Mouse (Mus musculus): ENCODE data around the gene Hist2h2bb. TPM values are rescaled to one million over a fixed set of nuclear protein-coding genes. Genes with fewer than 3 reads are reported as not detected.

The Hist2h2bb gene
- polyA plus RNA-seq, 1 experiment from 2014 or later = 9.2 TPM

GRCm38 (mm10) chr3:96299562-96299961 lies 30.0 kb downstream of the Hist2h2bb start:
- Histone ChIP-seq H3K4me1 (replicated peaks) (no peaks in the 10 kb centered on the region), H3K4me3 (replicated peaks) (no peak overlapping the region), H3K4me2 (replicated peaks) (no peak overlapping the region), H3K9me3 (no peaks in the 10 kb centered on the region), H3K27ac (no peak overlapping the region), H3K27me3 (replicated peaks) (no peaks in the 10 kb centered on the region), H3K36me3 (no peaks in the 10 kb centered on the region), H3K9ac (no peak overlapping the region)
- ATAC-seq = no peak
- WGBS = 95% methylated on average over 2 of the region's 2 CpGs

- no peak for ATAC-seq
- H3K27ac ChIP-seq = no peak overlapping the region
- H3K9me3 ChIP-seq = no peaks in the 10 kb centered on the region
- H3K36me3 ChIP-seq = no peaks in the 10 kb centered on the region
- 0 out of 2 replicates have a peak overlapping the region, but pooled peaks have one; percentile 8 for H3K9ac ChIP-seq
- H3K4me3 ChIP-seq (replicated peaks) = peak overlapping the region; percentile 13
- H3K27me3 ChIP-seq (replicated peaks) = no peaks in the 10 kb centered on the region
- peak overlapping the region; percentile 44 for H3K4me2 ChIP-seq (replicated peaks)
- H3K4me1 ChIP-seq (replicated peaks) = no peaks in the 10 kb centered on the region
- 65% methylated on average over 26 of the region's 26 CpGs for WGBS
Observed at GRCm38 (mm10) chr3:96300706-96301529, 31.4 kb downstream of the Hist2h2bb start.

GRCm38 (mm10) chr3:96302076-96302475 lies 32.5 kb downstream of the Hist2h2bb start:
- H3K9ac ChIP-seq = no peak overlapping the region
- WGBS = 77% methylated on average over 5 of the region's 5 CpGs
- H3K9me3 ChIP-seq = no peaks in the 10 kb centered on the region
- H3K36me3 ChIP-seq = no peaks in the 10 kb centered on the region
- H3K27ac ChIP-seq = no peak overlapping the region
- H3K4me2 ChIP-seq (replicated peaks) = no peak overlapping the region
- no peaks in the 10 kb centered on the region for H3K27me3 ChIP-seq (replicated peaks)
- no peak for ATAC-seq
- H3K4me3 ChIP-seq (replicated peaks) = no peak overlapping the region
- H3K4me1 ChIP-seq (replicated peaks) = no peaks in the 10 kb centered on the region

- Histone ChIP-seq H3K4me3 (replicated peaks) (no peak overlapping the region), H3K4me2 (replicated peaks) (no peak overlapping the region), H3K4me1 (replicated peaks) (no peaks in the 10 kb centered on the region), H3K36me3 (no peaks in the 10 kb centered on the region), H3K9me3 (no peaks in the 10 kb centered on the region), H3K27me3 (replicated peaks) (no peaks in the 10 kb centered on the region), H3K9ac (no peak overlapping the region), H3K27ac (no peak overlapping the region)
- ATAC-seq = no peak
- WGBS = 76% methylated on average over 9 of the region's 9 CpGs
Observed at GRCm38 (mm10) chr3:96306506-96306905, 37.0 kb downstream of the Hist2h2bb start.

- no peak for ATAC-seq
Observed at GRCm38 (mm10) chr3:96309441-96309840, 39.9 kb downstream of the Hist2h2bb start.

GRCm38 (mm10) chr3:96312341-96313098 lies 43.0 kb downstream of the Hist2h2bb start:
- WGBS = 66% methylated on average over 8 of the region's 8 CpGs
- ATAC-seq = no peak
- Histone ChIP-seq H3K27me3 (replicated peaks) (no peaks in the 10 kb centered on the region), H3K9ac (no peak overlapping the region), H3K4me3 (replicated peaks) (no peak overlapping the region), H3K36me3 (no peaks in the 10 kb centered on the region), H3K27ac (no peak overlapping the region), H3K4me2 (replicated peaks) (no peak overlapping the region), H3K4me1 (replicated peaks) (0 out of 2 replicates have a peak, but pooled peaks cover 4% of the 10 kb centered on the region), H3K9me3 (no peaks in the 10 kb centered on the region)

More at GRCm38 (mm10) chr3:96309441-96309840, 39.9 kb downstream of the Hist2h2bb start:
- Histone ChIP-seq H3K4me1 (replicated peaks) (0 out of 2 replicates have a peak, but pooled peaks cover 4% of the 10 kb centered on the region), H3K27me3 (replicated peaks) (no peaks in the 10 kb centered on the region), H3K9me3 (no peaks in the 10 kb centered on the region), H3K36me3 (no peaks in the 10 kb centered on the region), H3K4me2 (replicated peaks) (no peak overlapping the region), H3K9ac (no peak overlapping the region), H3K4me3 (replicated peaks) (no peak overlapping the region), H3K27ac (no peak overlapping the region)
- WGBS = 57% methylated on average over 3 of the region's 3 CpGs

Other genes with a start within 250 kb of the Hist2h2bb start
- 28.4 and 32.4 TPM in 2 replicates for gene Vps45, start 211.3 kb upstream of the Hist2h2bb start, polyA plus RNA-seq (2015; fragmentation: Nextera tagmentation; extraction: Ambion mirVana)
- 18.7 and 19.8 TPM in 2 replicates for gene Otud7b, start 165.2 kb upstream of the Hist2h2bb start, polyA plus RNA-seq (2015; fragmentation: Nextera tagmentation; extraction: Ambion mirVana)
- gene Mtmr11, start 107.7 kb upstream of the Hist2h2bb start, polyA plus RNA-seq (2015; fragmentation: Nextera tagmentation; extraction: Ambion mirVana) = 20.0 and 20.2 TPM in 2 replicates
- gene Sf3b4, start 97.4 kb upstream of the Hist2h2bb start, polyA plus RNA-seq (2015; fragmentation: Nextera tagmentation; extraction: Ambion mirVana) = 152 and 153 TPM in 2 replicates
- gene Sv2a, start 88.6 kb upstream of the Hist2h2bb start, polyA plus RNA-seq (2015; fragmentation: Nextera tagmentation; extraction: Ambion mirVana) = 6.0 and 7.4 TPM in 2 replicates
- 59.5 and 60.7 TPM in 2 replicates for gene Bola1, start 50.0 kb upstream of the Hist2h2bb start, polyA plus RNA-seq (2015; fragmentation: Nextera tagmentation; extraction: Ambion mirVana)
- 1.1 and 1.6 TPM in 2 replicates for gene Hist2h2ab, start 49.9 kb upstream of the Hist2h2bb start, polyA plus RNA-seq (2015; fragmentation: Nextera tagmentation; extraction: Ambion mirVana)
- 7.6 and 11.1 TPM in 2 replicates for gene Hist2h2ac, start 48.9 kb upstream of the Hist2h2bb start, polyA plus RNA-seq (2015; fragmentation: Nextera tagmentation; extraction: Ambion mirVana)
- gene Hist2h2be, start 48.6 kb upstream of the Hist2h2bb start, polyA plus RNA-seq (2015; fragmentation: Nextera tagmentation; extraction: Ambion mirVana) = 5.7 and 7.1 TPM in 2 replicates
- 5.8 and 6.5 TPM in 2 replicates for gene Hist2h3c2, start 30.6 kb upstream of the Hist2h2bb start, polyA plus RNA-seq (2015; fragmentation: Nextera tagmentation; extraction: Ambion mirVana)
- gene Hist2h2aa2, start 29.5 kb upstream of the Hist2h2bb start, polyA plus RNA-seq (2015; fragmentation: Nextera tagmentation; extraction: Ambion mirVana) = 39.6 and 41.9 TPM in 2 replicates
- gene Hist2h2aa1, start 24.3 kb upstream of the Hist2h2bb start, polyA plus RNA-seq (2015; fragmentation: Nextera tagmentation; extraction: Ambion mirVana) = 17.7 and 20.5 TPM in 2 replicates
- gene Hist2h3c1, start 23.1 kb upstream of the Hist2h2bb start, polyA plus RNA-seq (2015; fragmentation: Nextera tagmentation; extraction: Ambion mirVana) = 1.0 and 1.3 TPM in 2 replicates
- 10.7 and 10.9 TPM in 2 replicates for gene Hist2h4, start 6.4 kb upstream of the Hist2h2bb start, polyA plus RNA-seq (2015; fragmentation: Nextera tagmentation; extraction: Ambion mirVana)
- 49.9 and 61.1 TPM in 2 replicates for gene Hist2h3b, start 1.1 kb upstream of the Hist2h2bb start, polyA plus RNA-seq (2015; fragmentation: Nextera tagmentation; extraction: Ambion mirVana)
- 2.3 and 3.0 TPM in 2 replicates for gene Fcgr1, start 24.2 kb downstream of the Hist2h2bb start, polyA plus RNA-seq (2015; fragmentation: Nextera tagmentation; extraction: Ambion mirVana)
- gene BC107364, start 182.6 kb downstream of the Hist2h2bb start, polyA plus RNA-seq (2015; fragmentation: Nextera tagmentation; extraction: Ambion mirVana) = 0.14 and 0.20 TPM in 2 replicates

All from intestine, embryonic 15.5 days (tissue).